Mouse (Mus musculus): ENCODE measurements around the gene Acin1. TPM values are rescaled to one million over a fixed set of nuclear protein-coding genes. Genes with fewer than 3 reads are reported as not detected.
"Not testable (repeated sequence)": the region's sequence is repeated elsewhere in the genome, so short reads cannot be mapped to it uniquely, and the experiment has no call there.

The Acin1 gene
- polyA plus RNA-seq, 1 experiment, result 121 TPM

- TF ChIP-seq POLR2A (IDR thresholded peaks at IDR 0.05; ENCODE audit: borderline replicate concordance, extremely low read depth, low read depth, low read length), result no peak
- no peak for TF ChIP-seq CTCF (IDR thresholded peaks at IDR 0.05; ENCODE audit: insufficient read depth, low read length)
- DNase-seq, result no peak
These were observed 65.6 kb downstream of the Acin1 start, which contains the start of gene Psmb11 for GRCm38 (mm10) chr14:54621133-54621532. Gene Psmb11 (plus strand): TSS chr14:54621433.

DNA sequence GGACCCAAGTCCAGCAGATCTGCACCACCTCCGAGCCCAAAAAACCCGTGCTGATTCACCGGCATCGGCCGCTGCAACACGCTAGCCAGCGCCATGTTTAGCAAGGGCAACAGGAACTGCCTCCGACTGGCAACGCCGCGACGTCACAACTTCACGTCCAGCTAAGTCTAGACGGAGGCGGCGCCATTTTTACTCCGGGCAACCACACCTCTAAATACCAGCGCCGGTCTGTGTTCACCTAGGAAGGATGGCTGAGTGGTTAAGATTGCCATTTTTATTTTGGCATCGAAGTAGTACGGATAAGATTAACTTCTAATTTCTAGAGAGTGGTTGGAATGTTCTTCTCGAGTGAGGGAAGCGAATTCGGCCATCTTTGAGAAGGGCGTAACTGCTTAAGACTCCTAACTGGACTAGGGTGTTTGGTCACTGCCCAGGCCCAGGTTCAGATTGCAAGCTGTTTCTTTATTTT, 68.8 kb downstream of the Acin1 start, which contains the start of gene Psmb5:
Gene Psmb5, minus strand, starts transcription at position 126 of the 469 bp plus-strand sequence.
- no peak for TF ChIP-seq CTCF (IDR thresholded peaks at IDR 0.05; ENCODE audit: insufficient read depth, low read length)
- peak; percentile 61; the same call in 1 of the 2 replicates for TF ChIP-seq POLR2A (IDR thresholded peaks at IDR 0.05; ENCODE audit: borderline replicate concordance, extremely low read depth, low read depth, low read length)
- under 1% methylated on average over 25 of the region's 25 CpGs for WGBS
- H3K4me1 ChIP-seq (ENCODE audit: control insufficient read depth, insufficient read depth, low read length), result no peaks in the 10 kb centered on the region; the same call in 1 of the 2 replicates
- H3K4me3 ChIP-seq (replicated peaks; ENCODE audit: extremely low read depth, low read depth, low read length), result peak within 1 kb of the TSS; percentile 89
- DNase-seq, result peak; percentile 93

More at GRCm38 (mm10) chr14:54621133-54621532, 65.6 kb downstream of the Acin1 start, which contains the start of gene Psmb11:
- no peak within 1 kb of the TSS for H3K4me3 ChIP-seq (replicated peaks; ENCODE audit: extremely low read depth, low read depth, low read length)
- H3K4me1 ChIP-seq (ENCODE audit: control insufficient read depth, insufficient read depth, low read length), result no peaks in the 10 kb centered on the region; the same call in 1 of the 2 replicates
- WGBS, result 85% methylated on average over 1 of the region's 1 CpGs

DNA sequence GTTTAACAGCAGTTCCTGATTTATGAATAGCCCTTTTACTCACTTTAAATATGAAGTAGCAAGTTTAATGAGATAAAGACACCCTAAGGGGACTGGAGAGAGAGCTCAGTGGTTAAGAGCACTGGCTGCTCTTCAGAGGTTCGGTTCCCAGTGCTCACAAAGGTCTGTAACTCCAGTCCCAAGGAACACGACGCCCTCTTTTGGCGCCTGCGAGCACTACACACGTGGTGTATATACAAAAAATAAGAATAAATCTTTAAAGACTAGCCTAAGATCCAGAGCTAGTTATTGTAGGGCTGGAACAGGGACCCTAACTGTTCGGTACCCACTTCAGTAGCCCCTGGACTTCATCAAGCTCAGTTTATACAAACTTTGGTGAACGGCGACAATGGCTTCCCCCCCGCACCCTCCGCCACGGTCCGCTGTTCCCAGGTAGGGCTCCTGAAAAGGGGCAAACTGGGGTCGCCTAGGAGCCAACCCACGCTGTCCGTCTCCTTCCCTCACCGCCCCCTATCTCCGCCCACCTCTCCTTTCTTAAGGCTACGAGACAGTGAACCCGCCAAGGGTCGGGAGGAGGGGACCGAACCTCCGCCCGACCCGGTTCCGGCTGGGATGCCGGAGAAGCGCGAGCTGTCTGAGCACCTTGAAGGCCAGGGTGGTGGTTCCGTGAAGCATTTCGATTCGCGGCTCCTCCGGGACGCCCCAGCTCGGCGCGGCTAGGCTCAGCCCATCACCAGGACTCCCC, 69.4 kb downstream of the Acin1 start:
- Histone ChIP-seq H3K4me1 (ENCODE audit: control insufficient read depth, insufficient read depth, low read length) (no peaks in the 10 kb centered on the region; the same call in 1 of the 2 replicates), H3K4me3 (replicated peaks; ENCODE audit: extremely low read depth, low read depth, low read length) (peak overlapping the region; percentile 89)
- DNase-seq, result no peak
- TF ChIP-seq POLR2A (IDR thresholded peaks at IDR 0.05; ENCODE audit: borderline replicate concordance, extremely low read depth, low read depth, low read length) (no peak), CTCF (IDR thresholded peaks at IDR 0.05; ENCODE audit: insufficient read depth, low read length) (no peak)
- WGBS, result 1% methylated on average over 38 of the region's 38 CpGs

DNA sequence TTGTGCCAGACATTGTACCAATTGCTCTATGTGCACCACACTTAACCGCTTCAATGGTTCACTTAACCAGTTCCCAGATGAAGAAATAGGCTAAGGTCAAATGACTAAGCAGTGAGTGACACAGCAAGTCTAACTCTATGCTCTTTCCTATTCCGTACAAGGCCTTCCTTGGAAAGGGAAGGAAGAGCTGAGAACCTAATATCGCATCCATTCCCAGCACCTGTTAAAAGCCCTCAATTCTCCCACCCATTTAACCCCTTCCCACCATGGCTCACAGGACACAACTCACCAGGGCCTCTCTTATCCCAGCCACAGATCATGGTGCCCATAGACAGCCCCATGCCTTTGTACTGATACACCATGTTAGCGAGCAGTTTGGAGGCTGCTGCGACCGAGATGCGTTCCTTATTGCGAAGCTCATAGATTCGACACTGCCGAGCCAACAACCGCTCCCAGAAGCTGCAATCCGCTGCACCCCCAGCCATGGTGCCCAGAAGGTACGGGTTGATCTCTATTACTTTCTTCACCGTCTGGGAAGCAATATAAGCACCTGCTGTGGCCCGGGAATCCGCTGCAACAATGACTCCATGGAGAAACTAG, 70.4 kb downstream of the Acin1 start:
- TF ChIP-seq CTCF (IDR thresholded peaks at IDR 0.05; ENCODE audit: insufficient read depth, low read length) (no peak), POLR2A (IDR thresholded peaks at IDR 0.05; ENCODE audit: borderline replicate concordance, extremely low read depth, low read depth, low read length) (no peak)
- DNase-seq, result no peak
- Histone ChIP-seq H3K4me3 (replicated peaks; ENCODE audit: extremely low read depth, low read depth, low read length) (no peak overlapping the region), H3K4me1 (ENCODE audit: control insufficient read depth, insufficient read depth, low read length) (no peaks in the 10 kb centered on the region; the same call in 1 of the 2 replicates)
- 91% methylated on average over 16 of the region's 16 CpGs for WGBS

DNA sequence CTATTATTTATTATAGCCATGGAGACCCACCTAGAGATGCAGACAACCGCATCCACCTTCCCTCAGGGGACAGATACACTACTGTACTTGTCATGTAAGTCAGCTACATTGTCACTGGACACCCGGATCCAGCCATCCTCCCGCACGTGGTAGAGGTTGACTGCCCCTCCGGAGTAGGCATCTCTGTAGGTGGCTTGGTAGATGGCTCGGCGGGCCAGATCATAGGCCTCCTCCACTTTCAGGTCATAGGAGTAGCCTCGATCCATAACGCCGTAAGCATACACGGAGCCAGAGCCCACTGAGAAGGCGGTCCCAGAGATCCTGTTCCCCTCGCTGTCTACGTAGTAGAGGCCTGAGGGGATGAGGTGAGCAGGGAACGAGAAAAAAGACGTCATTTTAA, 72.6 kb downstream of the Acin1 start:
- H3K4me3 ChIP-seq (replicated peaks; ENCODE audit: extremely low read depth, low read depth, low read length); H3K4me1 ChIP-seq (ENCODE audit: control insufficient read depth, insufficient read depth, low read length); DNase-seq: not testable (repeated sequence)
- WGBS, result 92% methylated on average over 16 of the region's 16 CpGs

- 81% methylated on average over 6 of the region's 6 CpGs for WGBS
- H3K4me1 ChIP-seq (ENCODE audit: control insufficient read depth, insufficient read depth, low read length), result no peaks in the 10 kb centered on the region
- H3K4me3 ChIP-seq (replicated peaks; ENCODE audit: extremely low read depth, low read depth, low read length), result no peak overlapping the region
- TF ChIP-seq POLR2A (IDR thresholded peaks at IDR 0.05; ENCODE audit: borderline replicate concordance, extremely low read depth, low read depth, low read length) (no peak), CTCF (IDR thresholded peaks at IDR 0.05; ENCODE audit: insufficient read depth, low read length) (no peak)
- no peak for DNase-seq
These were observed 76.1 kb downstream of the Acin1 start for GRCm38 (mm10) chr14:54610648-54611047.

DNA sequence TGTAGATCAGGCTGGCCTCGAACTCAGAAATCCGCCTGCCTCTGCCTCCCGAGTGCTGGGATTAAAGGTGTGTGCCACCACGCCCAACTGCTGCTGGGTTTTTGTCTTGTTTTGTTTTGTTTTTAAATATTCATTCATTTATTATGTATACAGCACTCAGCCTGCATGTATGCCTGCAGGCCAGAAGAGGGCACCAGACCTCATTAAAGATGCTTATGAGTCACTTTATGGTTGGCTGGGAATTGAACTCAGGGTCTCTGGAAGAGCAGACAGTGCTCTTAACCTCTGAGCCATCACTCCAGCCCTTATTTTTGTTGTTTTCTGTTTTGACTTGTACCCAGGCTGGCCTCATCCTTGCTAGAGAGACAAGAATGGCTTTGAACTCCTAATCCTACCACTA, 76.8 kb downstream of the Acin1 start:
- peak; percentile 46; the same call in 1 of the 2 replicates for TF ChIP-seq CTCF (IDR thresholded peaks at IDR 0.05; ENCODE audit: insufficient read depth, low read length)
- no peak for TF ChIP-seq POLR2A (IDR thresholded peaks at IDR 0.05; ENCODE audit: borderline replicate concordance, extremely low read depth, low read depth, low read length)
- no peaks in the 10 kb centered on the region for H3K4me1 ChIP-seq (ENCODE audit: control insufficient read depth, insufficient read depth, low read length)
- WGBS, result 65% methylated on average over 4 of the region's 4 CpGs
- no peak overlapping the region for H3K4me3 ChIP-seq (replicated peaks; ENCODE audit: extremely low read depth, low read depth, low read length)
- DNase-seq, result no peak

- no peak for DNase-seq
- 52% methylated on average over 4 of the region's 4 CpGs for WGBS
- no peaks in the 10 kb centered on the region for H3K4me1 ChIP-seq (ENCODE audit: control insufficient read depth, insufficient read depth, low read length)
- no peak for TF ChIP-seq CTCF (IDR thresholded peaks at IDR 0.05; ENCODE audit: insufficient read depth, low read length)
- TF ChIP-seq POLR2A (IDR thresholded peaks at IDR 0.05; ENCODE audit: borderline replicate concordance, extremely low read depth, low read depth, low read length), result no peak
- H3K4me3 ChIP-seq (replicated peaks; ENCODE audit: extremely low read depth, low read depth, low read length), result no peak overlapping the region
These were observed 77.5 kb downstream of the Acin1 start for GRCm38 (mm10) chr14:54609245-54609644.

- 54% methylated on average over 8 of the region's 8 CpGs for WGBS
- peaks cover 3% of the 10 kb centered on the region; the same call in 1 of the 2 replicates for H3K4me1 ChIP-seq (ENCODE audit: control insufficient read depth, insufficient read depth, low read length)
- no peak for DNase-seq
- no peak for TF ChIP-seq POLR2A (IDR thresholded peaks at IDR 0.05; ENCODE audit: borderline replicate concordance, extremely low read depth, low read depth, low read length)
- TF ChIP-seq CTCF (IDR thresholded peaks at IDR 0.05; ENCODE audit: insufficient read depth, low read length), result no peak
- H3K4me3 ChIP-seq (replicated peaks; ENCODE audit: extremely low read depth, low read depth, low read length), result no peak overlapping the region
These were observed 79.5 kb downstream of the Acin1 start for GRCm38 (mm10) chr14:54607226-54607625.
